Mouse (Mus musculus) heart, postnatal 25 days (tissue): ENCODE data around the gene Ap4s1. TPM values are rescaled to one million over a fixed set of nuclear protein-coding genes. Genes with fewer than 3 reads are reported as not detected.
"Not testable (repeated sequence)": the region's sequence is repeated elsewhere in the genome, so short reads cannot be mapped to it uniquely, and the experiment has no call there.

Experiments used
- DNase-seq: peaks from one replicate; pipeline ENCODE4 v3.0.0; 2022; ENCODE audit warnings: low spot score
- intact Hi-C: fragments of 180-260 bp; cut with DNase I; formaldehyde crosslinking; loops from one replicate; pipeline ENCODE4 v1.15.1; 2025
- total RNA-seq, 2 experiments: library from RNA; stranded (reverse); gene quantifications; 2 replicates each; pipeline ENCODE4 v1.2.3; 2021

Ap4s1 gene
- 10 to 100 TPM; 48.8 to 55.6 TPM for total RNA-seq

DNA sequence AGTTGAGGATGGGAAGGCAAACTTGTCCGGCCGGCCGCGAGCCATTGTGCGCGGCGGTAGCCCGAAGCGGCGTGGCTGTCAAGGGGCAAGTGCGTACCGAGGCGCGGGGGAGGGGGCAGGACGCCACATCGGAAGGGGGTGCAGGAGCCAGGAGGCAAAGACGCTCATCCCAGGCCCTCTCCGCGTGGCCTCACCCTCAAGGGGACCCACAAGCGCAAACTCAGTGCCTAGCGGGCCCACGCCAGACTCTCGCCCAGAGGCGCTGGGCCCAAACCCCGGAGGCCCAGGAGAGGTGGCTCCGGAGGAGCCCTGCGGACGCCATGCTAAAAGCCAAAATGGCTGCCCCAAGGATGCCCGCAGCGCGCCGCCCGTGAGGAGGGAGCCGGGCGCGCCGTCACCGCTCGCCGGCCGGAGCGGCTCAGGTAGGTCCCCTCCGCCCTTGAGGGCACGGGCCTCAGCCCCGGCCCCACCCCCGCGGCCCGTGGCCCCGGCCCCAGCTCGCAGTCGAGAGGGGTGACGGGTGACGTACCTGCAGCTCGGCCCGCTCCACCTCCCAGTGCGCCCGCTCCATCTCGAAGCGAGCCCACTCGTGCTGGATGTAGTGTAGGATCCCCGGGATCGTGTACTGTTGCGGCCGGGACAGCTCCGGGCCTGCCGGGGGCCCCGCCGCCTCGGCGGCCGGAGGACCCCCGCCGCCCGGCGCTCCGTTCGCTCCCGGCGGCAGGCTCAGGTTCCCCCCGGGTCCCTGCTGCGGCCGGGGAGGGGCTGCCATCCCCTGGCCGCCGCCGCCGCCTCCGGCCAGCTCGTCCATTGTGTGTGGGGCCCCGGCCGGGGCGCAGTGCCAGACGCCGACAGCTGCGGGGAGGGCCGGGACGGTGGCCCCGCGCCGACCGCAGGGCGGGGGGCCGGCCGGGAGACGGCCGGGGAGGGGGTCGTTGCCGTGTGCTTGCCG is at the start of gene Ap4s1:
Gene Ap4s1, plus strand, starts transcription at position 141 of the 952 bp plus-strand sequence.
- intact Hi-C loops = loop anchor here (5.0 kb wide), 1 partner anchor 36 kb away; no protein-coding TSS in a partner anchor
- DNase-seq = peak; percentile 58

- intact Hi-C loops = no loop called here
- DNase-seq = no peak
Observed at GRCm38 (mm10) chr12:51641871-51642270, 49.0 kb upstream of the Ap4s1 start.

GRCm38 (mm10) chr12:51649401-51649800 is 41.4 kb upstream of the Ap4s1 start:
- DNase-seq, intact Hi-C loops: not testable (repeated sequence)

DNA sequence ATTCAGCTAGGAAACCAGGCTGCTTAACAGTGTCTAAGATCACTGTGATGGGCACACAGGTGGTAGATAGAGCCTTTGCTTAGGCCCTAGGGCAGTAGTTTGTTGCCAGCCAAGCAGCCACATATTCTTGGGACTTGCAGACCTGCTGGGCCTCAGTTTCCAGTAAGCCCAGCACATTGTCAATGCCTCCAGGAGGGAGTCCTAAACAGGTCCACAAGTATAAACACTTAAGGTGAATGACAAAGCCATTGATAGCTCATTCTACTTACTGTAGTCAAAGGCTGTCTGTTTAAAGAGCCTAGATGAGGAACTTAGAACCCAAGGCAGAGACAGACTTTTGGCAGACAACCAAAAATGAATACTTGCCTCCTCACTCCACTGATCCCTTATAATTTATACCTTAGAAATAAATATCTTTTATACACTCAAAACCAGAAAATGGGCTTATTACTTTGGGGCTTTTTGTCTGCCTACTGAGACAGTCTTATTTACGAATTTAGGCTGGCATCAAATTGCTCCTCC is 34.8 kb upstream of the Ap4s1 start:
- intact Hi-C loops = no loop called here
- DNase-seq = no peak

DNA sequence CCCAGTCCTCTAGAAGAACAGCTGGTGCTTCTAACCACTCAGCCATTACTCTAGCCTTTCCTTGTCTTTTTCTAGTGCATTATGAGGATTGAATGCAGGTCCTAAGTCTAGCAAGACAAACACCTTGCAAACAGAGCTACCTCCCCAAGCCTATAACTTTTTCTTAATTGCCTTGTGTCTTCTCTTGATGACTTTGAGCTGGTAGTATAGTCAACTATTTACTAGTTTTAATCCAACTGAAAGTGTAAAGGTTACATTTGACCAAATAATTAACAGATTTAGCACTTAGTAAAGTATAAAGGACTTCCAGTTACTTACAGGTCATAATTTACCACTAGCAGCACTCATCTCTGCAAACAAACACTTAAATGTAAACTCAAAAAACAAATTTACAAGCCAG is 27.8 kb upstream of the Ap4s1 start:
- intact Hi-C loops = no loop called here
- DNase-seq = no peak

GRCm38 (mm10) chr12:51663908-51664307 is 26.9 kb upstream of the Ap4s1 start:
- intact Hi-C loops = no loop called here
- no peak for DNase-seq

GRCm38 (mm10) chr12:51666708-51667430 is 24.0 kb upstream of the Ap4s1 start:
- intact Hi-C loops = loop anchor here (1.0 to 5.0 kb wide), 2 partner anchors 35 to 75 kb away; no protein-coding TSS in a partner anchor
- no peak for DNase-seq

- DNase-seq = no peak
- intact Hi-C loops = no loop called here
Observed at GRCm38 (mm10) chr12:51671231-51671891, 19.5 kb upstream of the Ap4s1 start.

- intact Hi-C loops = no loop called here
- no peak for DNase-seq
Observed at GRCm38 (mm10) chr12:51673270-51673669, 17.6 kb upstream of the Ap4s1 start.

DNA sequence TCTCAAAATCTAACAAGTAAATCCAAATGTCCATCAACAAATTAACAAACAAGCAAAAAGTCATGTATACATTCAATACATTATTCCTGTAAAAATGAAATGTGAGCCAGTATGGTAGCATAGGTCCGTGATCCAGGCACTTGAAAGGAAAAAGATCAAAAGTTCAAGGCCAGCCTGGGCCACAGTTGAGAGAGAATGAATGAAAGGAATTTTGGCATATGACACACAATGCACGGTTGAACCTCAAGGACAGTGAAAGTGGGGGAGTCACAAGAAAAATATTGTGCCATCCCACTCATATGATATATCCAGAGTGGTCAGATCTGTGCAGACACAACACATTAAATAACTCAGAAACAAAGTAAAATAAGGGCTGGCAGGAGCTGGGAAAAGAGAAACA is 14.4 kb upstream of the Ap4s1 start:
- intact Hi-C loops = no loop called here
- no peak for DNase-seq

GRCm38 (mm10) chr12:51678844-51679243 is 12.0 kb upstream of the Ap4s1 start:
- DNase-seq = no peak
- intact Hi-C loops = no loop called here

DNA sequence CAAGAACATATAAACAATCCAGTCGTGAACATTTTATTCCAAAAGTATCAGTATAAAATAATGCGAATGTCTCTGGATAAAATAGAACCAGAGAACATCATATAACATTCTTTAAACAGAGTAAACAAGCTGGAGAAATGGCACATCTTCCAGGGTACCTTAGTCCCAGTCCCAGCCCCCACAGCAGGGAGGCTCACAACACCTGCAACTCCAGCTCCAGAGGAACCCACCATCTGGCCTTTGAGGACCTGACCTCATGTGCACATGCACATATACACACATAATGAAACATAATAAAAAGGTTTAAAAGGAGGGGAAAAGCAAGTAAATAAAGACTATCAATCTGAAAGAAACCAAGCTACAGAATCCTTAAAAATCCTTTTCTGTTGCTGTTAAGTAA is 2.3 kb upstream of the Ap4s1 start:
- intact Hi-C loops = no loop called here
- DNase-seq = no peak

- intact Hi-C loops = loop anchor here (5.0 kb wide), 1 partner anchor 35 kb away; no protein-coding TSS in a partner anchor
- peak; percentile 97 for DNase-seq
Observed at GRCm38 (mm10) chr12:51691845-51692632, 1.2 kb downstream of the Ap4s1 start, which contains the start of gene Strn3. TSS of gene Strn3 (minus strand) at chr12:51691897.

DNA sequence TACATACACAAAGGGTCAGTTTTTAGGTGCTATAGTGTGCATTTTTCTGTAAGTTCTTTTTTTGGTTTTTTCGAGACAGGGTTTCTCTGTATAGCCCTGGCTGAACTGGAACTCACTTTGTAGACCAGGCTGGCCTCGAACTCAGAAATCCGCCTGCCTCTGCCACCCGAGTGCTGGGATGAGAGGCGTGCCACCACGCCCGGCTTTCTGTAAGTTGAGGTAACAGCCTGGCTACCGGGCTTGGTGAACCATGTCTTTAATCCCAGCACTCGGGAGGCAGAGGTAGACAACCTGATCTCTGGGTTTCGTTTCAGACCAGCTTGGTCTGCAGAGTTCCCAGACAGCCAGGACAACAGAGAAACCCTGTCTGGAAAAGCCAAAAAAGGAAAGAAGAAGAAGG is 2.0 kb downstream of the Ap4s1 start:
- intact Hi-C loops = loop anchor here (5.0 kb wide), 1 partner anchor 34 kb away; no protein-coding TSS in a partner anchor
- DNase-seq = not testable (repeated sequence)

DNA sequence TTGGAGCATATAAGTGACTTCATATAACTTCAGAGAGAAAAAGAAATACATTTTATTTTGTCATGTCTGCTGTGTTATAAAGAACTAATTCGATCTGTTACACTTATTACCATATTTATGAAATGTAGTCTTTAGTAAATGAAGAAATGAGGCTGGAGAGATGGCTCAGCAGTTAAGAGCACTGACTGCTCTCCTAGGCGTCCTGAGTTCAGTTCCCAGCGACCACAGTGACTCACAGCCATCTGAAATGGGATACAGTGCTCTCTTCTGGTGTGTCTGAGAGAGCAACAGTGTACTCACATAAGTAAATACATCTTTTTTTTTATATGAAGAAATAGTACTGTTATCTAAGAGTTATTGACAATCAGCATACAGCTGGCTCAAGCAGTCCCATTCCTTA is 2.6 kb downstream of the Ap4s1 start:
- intact Hi-C loops = loop anchor here (5.0 kb wide), 1 partner anchor 34 kb away; no protein-coding TSS in a partner anchor
- no peak for DNase-seq

DNA sequence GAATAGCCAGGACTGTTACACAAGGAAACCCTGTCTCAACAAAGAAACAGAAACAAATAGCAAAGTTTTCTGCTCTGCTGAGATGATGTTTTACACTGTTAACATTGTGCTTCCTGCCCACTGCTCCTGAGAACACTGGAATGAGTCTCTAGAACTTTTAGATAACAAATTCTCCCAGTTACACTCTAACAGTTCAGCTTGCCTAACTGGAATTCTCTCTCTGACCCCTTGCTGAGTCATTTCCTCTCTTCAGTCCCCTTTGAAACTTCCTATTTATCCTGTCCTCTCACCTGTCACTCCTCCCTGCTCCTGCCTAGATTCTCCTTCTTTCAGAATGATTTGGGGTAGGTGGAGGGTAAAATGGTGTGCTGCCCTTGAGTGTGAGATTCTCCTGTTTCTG is 3.3 kb downstream of the Ap4s1 start:
- intact Hi-C loops = loop anchor here (5.0 kb wide), 1 partner anchor 33 kb away; no protein-coding TSS in a partner anchor
- DNase-seq = no peak

GRCm38 (mm10) chr12:51694966-51695365 is 4.1 kb downstream of the Ap4s1 start:
- no peak for DNase-seq
- intact Hi-C loops = loop anchor here (5.0 kb wide), 1 partner anchor 32 kb away; no protein-coding TSS in a partner anchor

DNA sequence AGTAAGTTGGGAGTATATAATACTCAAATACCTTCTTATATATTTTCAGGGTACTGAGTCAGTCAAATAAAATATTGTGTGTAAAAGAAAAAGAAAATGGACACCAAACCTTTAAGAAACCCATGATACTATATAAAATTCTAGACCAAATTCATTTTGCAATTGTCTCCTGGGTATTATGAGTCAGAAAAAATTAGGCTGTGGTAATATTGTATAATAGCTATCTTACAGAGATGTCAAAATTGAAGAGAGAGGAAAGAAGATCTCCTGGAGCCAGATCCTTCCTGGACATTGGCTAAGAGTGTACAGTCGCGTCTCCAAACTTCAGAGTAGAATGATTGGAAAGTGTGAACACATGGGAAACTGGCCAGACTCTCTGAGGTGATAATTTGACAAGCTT is 5.3 kb downstream of the Ap4s1 start:
- intact Hi-C loops = no loop called here
- no peak for DNase-seq
